Mouse (Mus musculus) kidney, adult 2 months (tissue): ENCODE data around the gene Grm1. TPM values are rescaled to one million over a fixed set of nuclear protein-coding genes. Genes with fewer than 3 reads are reported as not detected.
"Not testable (repeated sequence)": the region's sequence is repeated elsewhere in the genome, so short reads cannot be mapped to it uniquely, and the experiment has no call there.

ENCODE experiments used
- DNase-seq: peaks from one replicate; pipeline ENCODE4 v3.0.0; 2021
- H3K27ac ChIP-seq: fragments of 200-500 bp; 2 replicates; pipeline ENCODE4 v1.5.1; 2012; ENCODE audit warnings: low read depth, low read length, control low read depth, inconsistent platforms; ENCODE audit not compliant: insufficient read depth
- H3K27me3 ChIP-seq: fragments of 200-500 bp; replicated peaks from 2 replicates; pipeline ENCODE4 v1.6.1; 2012; ENCODE audit warnings: mild to moderate bottlenecking, moderate library complexity, low read length, inconsistent platforms; ENCODE audit not compliant: control insufficient read depth, insufficient read depth
- H3K36me3 ChIP-seq: fragments of 200-500 bp; 2 replicates; pipeline ENCODE4 v1.6.1; 2012; ENCODE audit warnings: mild to moderate bottlenecking, moderate library complexity, low read length, inconsistent platforms; ENCODE audit not compliant: control insufficient read depth, insufficient read depth
- H3K4me1 ChIP-seq: fragments of 200-500 bp; 2 replicates; pipeline ENCODE4 v1.6.1; 2011; ENCODE audit warnings: low read length; ENCODE audit not compliant: control insufficient read depth, insufficient read depth
- H3K4me3 ChIP-seq: fragments of 200-500 bp; 2 replicates; pipeline ENCODE4 v1.5.1; 2011; ENCODE audit warnings: mild to moderate bottlenecking, low read depth, low read length, control low read depth; ENCODE audit not compliant: insufficient read depth
- CTCF ChIP-seq: fragments of 200-500 bp; conservative IDR thresholded peaks from 2 replicates; pipeline ENCODE4 v1.5.1; 2011; ENCODE audit warnings: low read depth, mild to moderate bottlenecking, control low read depth, low read length, moderate library complexity, mixed read lengths; ENCODE audit not compliant: insufficient read depth, insufficient read length
- POLR2A ChIP-seq: fragments of 200-500 bp; IDR thresholded peaks from one replicate; pipeline ENCODE4 v1.6.1; 2011; ENCODE audit warnings: low read depth, low read length, control low read depth
- WGBS: fragments of 180-500 bp; shearing (Covaris S2); methylation state at CpG from one replicate; pipeline ENCODE4 v1.1.7; 2018; 5-methylcytosine and 5-hydroxymethylcytosine counted together
- polyA plus RNA-seq: library from polyadenylated mRNA; depleted of rRNA; stranded (reverse); fragments of >200 nt; gene quantifications from 2 replicates; pipeline ENCODE4 v1.2.3, GENCODE M21; 2012

Grm1 gene
- polyA plus RNA-seq, 1 experiment: not detected

DNA sequence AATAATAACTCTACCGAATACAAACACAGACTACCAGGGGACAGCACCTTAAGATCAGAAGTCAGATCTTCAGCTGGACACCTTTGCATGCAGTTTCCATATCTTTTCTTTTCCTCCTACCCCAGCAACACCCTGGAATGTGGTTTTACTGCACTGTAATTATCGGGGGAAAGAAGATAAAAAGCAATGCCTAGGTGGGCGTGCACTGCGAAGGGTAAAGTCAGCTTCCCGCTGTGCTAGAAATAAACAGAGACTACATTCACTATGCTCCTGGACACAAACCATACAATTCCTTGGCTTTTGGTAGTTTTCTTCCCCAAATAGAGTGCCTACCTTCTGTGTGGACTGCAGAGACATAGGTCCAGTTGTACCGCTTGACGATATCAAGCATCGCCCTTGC is 2.6 kb downstream of the Grm1 start:
- H3K4me1 ChIP-seq: no peaks in the 10 kb centered on the region
- DNase-seq: no peak
- no peak for TF ChIP-seq POLR2A
- TF ChIP-seq CTCF: no peak
- H3K27ac ChIP-seq: no peak overlapping the region
- no peaks in the 10 kb centered on the region for H3K36me3 ChIP-seq
- no peaks in the 10 kb centered on the region for H3K27me3 ChIP-seq
- H3K4me3 ChIP-seq: no peak overlapping the region
- WGBS: 73% methylated on average over 8 of the region's 8 CpGs

DNA sequence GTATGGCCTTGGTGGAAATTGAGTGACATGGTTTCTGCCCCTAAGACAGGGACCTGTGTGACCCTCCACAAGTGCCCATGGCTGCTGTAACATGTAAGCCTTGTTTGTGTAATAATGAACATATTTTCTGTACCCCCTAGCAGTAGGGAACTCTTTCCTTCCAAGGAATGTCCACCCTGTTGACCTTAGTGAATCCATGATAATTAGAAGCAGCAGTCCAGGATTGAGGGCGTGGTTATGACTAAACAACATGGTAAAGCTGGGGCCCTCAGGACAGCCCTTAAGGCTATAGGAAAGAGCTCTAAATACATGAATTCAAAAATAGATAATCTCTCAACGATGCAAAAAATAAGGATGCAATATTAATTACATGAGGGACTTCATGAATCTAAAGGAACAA is 17.0 kb downstream of the Grm1 start:
- no peak for DNase-seq
- no peak overlapping the region for H3K27ac ChIP-seq
- H3K4me1 ChIP-seq: no peaks in the 10 kb centered on the region
- 77% methylated on average over 2 of the region's 2 CpGs for WGBS
- no peaks in the 10 kb centered on the region for H3K27me3 ChIP-seq
- no peak overlapping the region for H3K4me3 ChIP-seq
- TF ChIP-seq POLR2A: no peak
- TF ChIP-seq CTCF: no peak
- no peaks in the 10 kb centered on the region for H3K36me3 ChIP-seq

DNA sequence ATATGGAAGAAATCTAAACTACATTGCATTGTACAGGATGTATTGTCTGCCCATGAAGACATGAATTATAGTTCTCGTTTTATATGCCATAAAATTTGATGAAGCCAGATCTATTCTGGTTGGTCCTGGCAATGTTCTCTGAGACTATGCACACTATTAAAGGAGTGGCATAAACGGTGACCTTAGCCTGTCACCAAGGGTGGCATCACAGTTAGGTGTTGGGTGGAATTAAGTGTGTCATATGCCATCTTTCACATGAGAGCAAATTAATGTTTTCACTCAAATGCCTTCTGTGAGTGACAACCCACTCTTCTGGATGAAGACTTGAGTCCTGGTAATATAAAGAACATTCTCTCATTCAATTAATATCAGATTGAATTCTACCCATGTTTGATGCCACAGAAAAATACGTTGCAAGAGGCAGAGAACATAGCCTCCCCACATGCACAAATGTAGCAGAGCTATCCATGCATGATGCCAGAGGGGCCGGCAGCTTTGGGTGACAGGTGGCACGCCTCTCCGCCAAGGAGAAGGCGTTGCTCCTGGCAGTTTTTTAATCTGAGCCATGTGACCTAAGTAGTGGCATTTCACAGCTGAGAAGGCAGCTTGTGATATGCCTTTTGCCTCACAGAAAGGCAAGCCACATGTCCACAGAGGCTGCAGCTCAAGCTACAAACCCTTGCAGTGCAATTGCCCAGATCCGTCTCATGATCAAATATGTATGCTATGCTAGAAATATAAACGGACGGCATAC is 20.7 kb downstream of the Grm1 start:
- DNase-seq: no peak
- Histone ChIP-seq H3K27ac (no peak overlapping the region), H3K36me3 (no peaks in the 10 kb centered on the region), H3K4me1 (no peaks in the 10 kb centered on the region), H3K27me3 (no peaks in the 10 kb centered on the region), H3K4me3 (no peak overlapping the region)
- TF ChIP-seq POLR2A (no peak), CTCF (no peak)
- WGBS: 57% methylated on average over 10 of the region's 10 CpGs

DNA sequence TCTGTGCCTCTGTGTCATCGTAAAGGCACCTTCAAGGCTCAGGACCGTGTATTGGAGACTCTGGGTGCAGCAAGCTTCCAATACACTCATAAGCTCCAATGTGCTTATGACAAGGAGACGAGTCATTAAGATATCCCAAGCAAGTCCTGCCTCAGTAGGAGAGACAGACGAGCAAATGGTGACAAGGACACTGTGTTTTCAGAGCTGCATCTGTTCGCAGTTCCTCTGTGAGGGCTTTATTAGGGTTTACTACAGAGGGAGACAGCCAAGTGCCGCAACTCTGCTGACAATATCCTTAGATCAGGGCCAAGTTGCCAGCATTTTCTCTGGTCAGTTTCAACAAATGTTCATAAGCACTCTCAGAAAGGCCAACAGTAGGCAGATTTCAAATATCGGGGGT is 32.8 kb downstream of the Grm1 start:
- Histone ChIP-seq H3K36me3 (no peaks in the 10 kb centered on the region), H3K27ac (no peak overlapping the region), H3K27me3 (no peaks in the 10 kb centered on the region), H3K4me3 (no peak overlapping the region), H3K4me1 (no peaks in the 10 kb centered on the region)
- DNase-seq: no peak
- TF ChIP-seq CTCF (no peak), POLR2A (no peak)
- WGBS: 65% methylated on average over 7 of the region's 7 CpGs

DNA sequence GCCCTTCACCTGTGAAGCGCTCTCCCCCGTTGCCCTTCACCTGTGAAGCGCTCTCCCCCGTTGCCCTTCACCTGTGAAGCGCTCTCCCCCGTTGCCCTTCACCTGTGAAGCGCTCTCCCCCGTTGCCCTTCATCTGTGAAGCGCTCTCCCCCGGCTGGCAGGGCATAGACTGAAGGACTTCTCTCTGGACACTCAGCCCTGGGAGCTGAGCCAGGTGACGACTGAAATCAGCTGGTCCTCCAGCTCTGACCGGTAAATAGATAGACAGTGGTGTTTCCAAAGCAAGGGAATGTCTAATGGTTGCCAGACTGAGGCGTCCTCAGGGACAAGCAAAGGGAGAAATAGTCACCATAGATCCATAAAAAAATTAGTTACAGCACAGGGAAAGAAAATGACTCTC is 36.7 kb downstream of the Grm1 start:
- H3K4me3 ChIP-seq, H3K4me1 ChIP-seq, DNase-seq, H3K27me3 ChIP-seq, H3K27ac ChIP-seq, H3K36me3 ChIP-seq: not testable (repeated sequence)
- 60% methylated on average over 13 of the region's 13 CpGs for WGBS

DNA sequence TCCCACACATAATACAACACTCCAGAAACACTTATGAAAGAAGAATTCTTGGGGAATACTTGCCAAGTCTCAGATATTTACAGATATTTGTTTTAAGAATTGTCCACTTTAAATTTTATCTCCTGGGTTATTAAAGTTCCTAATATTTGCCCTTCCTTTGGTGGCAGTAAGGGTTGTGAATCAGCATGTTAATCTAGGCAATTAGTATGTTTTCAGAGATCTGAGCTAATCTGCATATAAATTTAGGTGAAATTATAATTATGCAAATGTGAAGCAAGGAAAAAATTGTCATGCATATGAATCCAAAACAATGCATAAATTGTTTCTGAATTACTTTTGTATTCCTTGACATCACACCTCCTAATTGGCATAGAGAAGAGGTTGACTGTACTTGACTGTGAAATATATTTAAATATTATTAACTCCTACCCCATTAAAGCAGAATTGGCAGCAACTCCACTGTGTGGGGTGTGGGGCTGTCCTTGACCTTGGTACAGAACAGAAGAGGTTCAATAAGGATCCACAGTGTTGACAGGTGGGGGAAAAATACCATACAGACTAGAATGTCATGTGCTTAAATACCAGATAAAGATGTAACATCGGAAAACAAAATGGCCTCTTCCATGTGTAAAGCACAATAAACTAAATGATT is 37.6 kb downstream of the Grm1 start:
- no peaks in the 10 kb centered on the region for H3K36me3 ChIP-seq
- WGBS: 95% methylated on average over 1 of the region's 1 CpGs
- no peak for DNase-seq
- H3K4me3 ChIP-seq: no peak overlapping the region
- H3K27ac ChIP-seq: no peak overlapping the region
- no peaks in the 10 kb centered on the region for H3K27me3 ChIP-seq
- no peaks in the 10 kb centered on the region for H3K4me1 ChIP-seq
- TF ChIP-seq CTCF: no peak
- TF ChIP-seq POLR2A: no peak

DNA sequence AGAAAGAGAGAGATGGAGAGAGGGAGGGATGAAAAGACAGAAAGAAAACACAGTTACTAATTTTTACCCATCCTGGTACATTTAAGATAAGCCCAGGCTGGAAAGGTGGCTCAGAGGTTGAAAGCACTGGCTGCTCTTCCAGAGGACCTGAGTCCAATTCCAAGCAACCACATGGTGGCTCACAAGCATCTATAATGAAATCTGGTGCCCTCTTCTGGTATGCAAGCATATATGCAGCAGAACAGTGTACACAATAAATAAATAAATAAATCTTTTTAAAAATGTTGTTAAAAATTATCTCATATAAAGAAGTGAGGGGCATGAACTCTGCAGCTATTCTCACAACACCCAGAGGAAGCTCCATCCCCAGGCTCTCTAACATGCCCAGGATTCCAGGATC is 42.8 kb downstream of the Grm1 start:
- no peak overlapping the region for H3K4me3 ChIP-seq
- H3K27ac ChIP-seq: no peak overlapping the region
- no peaks in the 10 kb centered on the region for H3K36me3 ChIP-seq
- no peak for TF ChIP-seq CTCF
- no peak for TF ChIP-seq POLR2A
- no peaks in the 10 kb centered on the region for H3K27me3 ChIP-seq
- H3K4me1 ChIP-seq: no peaks in the 10 kb centered on the region
- no peak for DNase-seq
